Mouse (Mus musculus) bone marrow macrophage, adult 2 months (primary cell): ENCODE results near the gene Tmem50b.

Experiments used
- CTCF ChIP-seq: IDR thresholded peaks from 2 replicates; pipeline ENCODE4 v1.5.1; 2012; ENCODE audit warnings: low read depth, mild to moderate bottlenecking, low read length, moderate library complexity
- POLR2A ChIP-seq: IDR thresholded peaks from 2 replicates; pipeline ENCODE4 v1.6.1; 2012; ENCODE audit warnings: mild to moderate bottlenecking, low read depth, low read length, borderline replicate concordance

DNA sequence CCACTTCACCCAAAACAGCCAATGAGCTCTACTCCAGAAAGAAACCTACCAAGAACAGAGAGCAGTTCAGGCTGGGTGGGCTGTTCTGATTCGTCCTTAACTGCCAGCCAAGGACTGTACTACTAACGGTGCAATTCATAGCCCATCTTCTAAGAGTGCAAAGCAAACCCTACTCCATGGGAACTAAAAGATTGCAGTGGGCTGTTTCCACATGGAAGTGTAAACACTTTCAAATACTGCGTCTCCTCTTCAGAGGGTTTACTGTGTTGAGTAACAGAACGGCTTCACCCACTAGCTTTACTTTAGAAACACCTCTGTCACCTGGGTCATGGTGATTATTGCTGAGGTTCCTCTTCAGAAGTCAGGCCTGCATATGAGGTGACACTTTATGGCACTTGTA, 3.5 kb upstream of the Tmem50b start:
- TF ChIP-seq POLR2A (no peak), CTCF (no peak)
